Mouse (Mus musculus) embryonic fibroblast, embryonic 13.5 days (primary cell): Measurements from ENCODE around the gene Cplane1. TPM values are rescaled to one million over a fixed set of nuclear protein-coding genes. Genes with fewer than 3 reads are reported as not detected.

Experiments
- H3K27ac ChIP-seq: 2 replicates; pipeline ENCODE4 v1.5.1; 2012; ENCODE audit warnings: low read length, control low read depth, inconsistent platforms; ENCODE audit not compliant: insufficient read depth
- H3K4me1 ChIP-seq: 2 replicates; pipeline ENCODE4 v1.6.1; 2011; ENCODE audit warnings: low read length; ENCODE audit not compliant: control insufficient read depth, insufficient read depth
- H3K4me3 ChIP-seq: 2 replicates; pipeline ENCODE4 v1.5.1; 2011; ENCODE audit warnings: mild to moderate bottlenecking, control low read depth, low read length; ENCODE audit not compliant: insufficient read depth
- CTCF ChIP-seq: IDR thresholded peaks from 2 replicates; pipeline ENCODE4 v1.5.1; 2011; ENCODE audit warnings: mild to moderate bottlenecking, control low read depth, low read length, moderate library complexity, borderline replicate concordance; ENCODE audit not compliant: insufficient read depth
- POLR2A ChIP-seq: IDR thresholded peaks from 2 replicates; pipeline ENCODE4 v1.6.1; 2011; ENCODE audit warnings: low read depth, mild to moderate bottlenecking, control low read depth, low read length, moderate library complexity
- polyA plus RNA-seq: library from polyadenylated mRNA; stranded (reverse); fragments of >200 nt; gene quantifications from 2 replicates; pipeline ENCODE4 v1.2.4, GENCODE M21; 2011; ENCODE audit warnings: low read depth; ENCODE audit not compliant: missing spikeins, insufficient read length

Gene Cplane1
- polyA plus RNA-seq, 1 experiment: 29.7 TPM

GRCm38 (mm10) chr15:8281701-8282100 lies 112.8 kb downstream of the Cplane1 start:
- Histone ChIP-seq H3K27ac (no peak overlapping the region), H3K4me1 (no peaks in the 10 kb centered on the region), H3K4me3 (no peak overlapping the region)
- no peak for TF ChIP-seq POLR2A
- TF ChIP-seq CTCF: no peak

GRCm38 (mm10) chr15:8282155-8282554 lies 113.2 kb downstream of the Cplane1 start:
- TF ChIP-seq POLR2A (no peak), CTCF (no peak)
- Histone ChIP-seq H3K27ac (no peak overlapping the region), H3K4me1 (no peaks in the 10 kb centered on the region), H3K4me3 (no peak overlapping the region)

- no peak overlapping the region for H3K4me3 ChIP-seq
- no peak overlapping the region for H3K27ac ChIP-seq
- TF ChIP-seq POLR2A (no peak), CTCF (no peak)
- H3K4me1 ChIP-seq: no peaks in the 10 kb centered on the region
Measured at GRCm38 (mm10) chr15:8291251-8291650, 122.3 kb downstream of the Cplane1 start.

GRCm38 (mm10) chr15:8294150-8294549 lies 125.2 kb downstream of the Cplane1 start:
- TF ChIP-seq CTCF (no peak), POLR2A (no peak)
- Histone ChIP-seq H3K4me3 (no peak overlapping the region), H3K4me1 (no peaks in the 10 kb centered on the region), H3K27ac (no peak overlapping the region)

GRCm38 (mm10) chr15:8302944-8303343 lies 134.0 kb downstream of the Cplane1 start:
- H3K4me3 ChIP-seq: no peak overlapping the region
- TF ChIP-seq POLR2A (no peak), CTCF (no peak)
- no peaks in the 10 kb centered on the region for H3K4me1 ChIP-seq
- H3K27ac ChIP-seq: no peak overlapping the region

GRCm38 (mm10) chr15:8305474-8305873 lies 136.6 kb downstream of the Cplane1 start:
- Histone ChIP-seq H3K4me3 (no peak overlapping the region), H3K27ac (no peak overlapping the region), H3K4me1 (no peaks in the 10 kb centered on the region)
- TF ChIP-seq POLR2A (no peak), CTCF (no peak)

- Histone ChIP-seq H3K4me3 (no peak overlapping the region), H3K27ac (no peak overlapping the region), H3K4me1 (no peaks in the 10 kb centered on the region)
- TF ChIP-seq CTCF (no peak), POLR2A (no peak)
Measured at GRCm38 (mm10) chr15:8317381-8317780, 148.5 kb downstream of the Cplane1 start.

- Histone ChIP-seq H3K4me1 (no peaks in the 10 kb centered on the region), H3K27ac (no peak overlapping the region), H3K4me3 (no peak overlapping the region)
- TF ChIP-seq CTCF: no peak
- no peak for TF ChIP-seq POLR2A
Measured at GRCm38 (mm10) chr15:8319191-8319590, 150.3 kb downstream of the Cplane1 start.

Other genes starting within 250 kb of the Cplane1 start
- gene Wdr70, start 69.9 kb upstream of the Cplane1 start, polyA plus RNA-seq: 38.3 and 40.5 TPM in 2 replicates
- 42.4 and 46.3 TPM in 2 replicates for gene Nup155, start 59.8 kb upstream of the Cplane1 start, polyA plus RNA-seq